Mouse (Mus musculus): ENCODE results near the gene Csf2rb2. TPM values are rescaled to one million over a fixed set of nuclear protein-coding genes. Genes with fewer than 3 reads are reported as not detected.
"Not testable (repeated sequence)": the region's sequence is repeated elsewhere in the genome, so short reads cannot be mapped to it uniquely, and the experiment has no call there.

The Csf2rb2 gene
- polyA plus RNA-seq (2016; fragmentation: Nextera tagmentation; extraction: Ambion mirVana) = 0.10 and 0.31 TPM in 2 replicates

- H3K4me1 ChIP-seq (replicated peaks) = no peaks in the 10 kb centered on the region
- no peaks in the 10 kb centered on the region for H3K27me3 ChIP-seq
- H3K9ac ChIP-seq (replicated peaks) = no peak within 1 kb of the TSS
- H3K4me2 ChIP-seq = no peak within 1 kb of the TSS
- H3K36me3 ChIP-seq = no peaks in the 10 kb centered on the region
- no peak for ATAC-seq (ENCODE audit: insufficient number of reproducible peaks, insufficient read depth, low FRiP score, low TSS enrichment, low read depth)
- no peaks in the 10 kb centered on the region for H3K9me3 ChIP-seq
- no peak within 1 kb of the TSS for H3K4me3 ChIP-seq (replicated peaks)
- WGBS = 79% methylated on average over 10 of the region's 10 CpGs
- H3K27ac ChIP-seq = no peak within 1 kb of the TSS
Observed at GRCm38 (mm10) chr15:78305341-78305933, at the start of gene Csf2rb2. Gene Csf2rb2, minus strand, starts transcription at chr15:78305721.

DNA sequence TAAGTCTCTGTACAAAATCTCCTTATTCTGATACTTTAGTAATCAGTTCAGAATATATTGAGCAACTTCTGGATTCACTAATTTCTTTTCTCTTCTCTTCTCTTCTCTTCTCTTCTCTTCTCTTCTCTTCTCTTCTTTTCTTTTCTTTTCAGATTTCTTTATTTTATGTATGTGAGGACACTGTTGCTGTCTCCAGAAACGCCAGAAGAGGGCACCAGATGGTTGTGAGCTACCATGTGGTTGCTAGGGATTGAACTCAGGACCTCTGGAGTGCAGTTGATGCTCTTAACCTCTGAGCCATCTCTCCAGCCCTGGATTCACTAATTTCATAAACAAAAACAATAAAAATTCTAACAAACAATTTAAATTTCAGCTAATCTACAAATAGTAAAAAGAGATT, 49.4 kb upstream of the Csf2rb2 start:
- WGBS = 0% methylated on average over 1 of the region's 1 CpGs
- Histone ChIP-seq H3K27me3 (no peaks in the 10 kb centered on the region), H3K36me3 (no peaks in the 10 kb centered on the region), H3K4me2 (no peak overlapping the region), H3K4me3 (replicated peaks) (no peak overlapping the region), H3K27ac (no peak overlapping the region), H3K4me1 (replicated peaks) (no peaks in the 10 kb centered on the region), H3K9ac (replicated peaks) (no peak overlapping the region), H3K9me3 (no peaks in the 10 kb centered on the region; the same call in 1 of the 2 replicates)
- ATAC-seq (ENCODE audit: insufficient number of reproducible peaks, insufficient read depth, low FRiP score, low TSS enrichment, low read depth) = no peak

DNA sequence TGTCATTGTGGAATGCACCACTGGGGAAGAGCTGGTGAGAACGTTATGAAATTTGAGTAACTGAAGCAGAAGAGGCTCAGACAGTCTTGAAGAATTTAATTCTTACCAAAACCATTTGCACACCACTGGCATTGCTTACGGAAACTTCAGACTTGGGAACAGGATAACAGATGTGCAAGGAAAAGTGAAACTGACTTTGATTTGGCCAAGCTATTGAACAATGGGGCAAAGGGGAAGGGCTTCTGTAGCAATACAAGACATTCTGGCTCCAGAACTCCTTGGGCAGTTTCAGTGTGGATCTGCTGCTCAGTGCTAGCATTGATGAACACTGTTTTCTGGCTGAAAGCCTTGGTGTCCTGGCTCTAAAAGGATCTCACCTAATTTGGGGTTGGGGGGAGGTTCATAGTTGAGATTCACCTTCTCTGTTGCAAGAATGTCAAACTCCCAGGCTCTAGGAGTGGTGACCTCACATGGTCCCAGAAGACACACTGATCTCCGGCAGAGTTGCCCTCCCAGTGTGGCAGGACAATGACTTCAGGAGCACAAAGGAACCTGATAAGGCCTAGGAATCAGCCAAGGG, 46.2 kb upstream of the Csf2rb2 start:
- no peaks in the 10 kb centered on the region for H3K9me3 ChIP-seq
- WGBS = 69% methylated on average over 3 of the region's 3 CpGs
- H3K4me1 ChIP-seq (replicated peaks) = no peaks in the 10 kb centered on the region
- no peak overlapping the region for H3K9ac ChIP-seq (replicated peaks)
- no peaks in the 10 kb centered on the region for H3K27me3 ChIP-seq
- no peak overlapping the region for H3K4me3 ChIP-seq (replicated peaks)
- H3K36me3 ChIP-seq = no peaks in the 10 kb centered on the region
- no peak overlapping the region for H3K27ac ChIP-seq
- ATAC-seq (ENCODE audit: insufficient number of reproducible peaks, insufficient read depth, low FRiP score, low TSS enrichment, low read depth) = no peak
- H3K4me2 ChIP-seq = no peak overlapping the region

GRCm38 (mm10) chr15:78344567-78344966, 39.0 kb upstream of the Csf2rb2 start:
- no peak overlapping the region for H3K9ac ChIP-seq (replicated peaks)
- WGBS = 93% methylated on average over 3 of the region's 3 CpGs
- no peaks in the 10 kb centered on the region for H3K36me3 ChIP-seq
- no peaks in the 10 kb centered on the region for H3K9me3 ChIP-seq
- no peak overlapping the region for H3K4me3 ChIP-seq (replicated peaks)
- no peak overlapping the region for H3K4me2 ChIP-seq
- no peak overlapping the region for H3K27ac ChIP-seq
- ATAC-seq (ENCODE audit: insufficient number of reproducible peaks, insufficient read depth, low FRiP score, low TSS enrichment, low read depth) = no peak
- H3K27me3 ChIP-seq = no peaks in the 10 kb centered on the region
- H3K4me1 ChIP-seq (replicated peaks) = 0 out of 2 replicates have a peak, but pooled peaks cover 2% of the 10 kb centered on the region

DNA sequence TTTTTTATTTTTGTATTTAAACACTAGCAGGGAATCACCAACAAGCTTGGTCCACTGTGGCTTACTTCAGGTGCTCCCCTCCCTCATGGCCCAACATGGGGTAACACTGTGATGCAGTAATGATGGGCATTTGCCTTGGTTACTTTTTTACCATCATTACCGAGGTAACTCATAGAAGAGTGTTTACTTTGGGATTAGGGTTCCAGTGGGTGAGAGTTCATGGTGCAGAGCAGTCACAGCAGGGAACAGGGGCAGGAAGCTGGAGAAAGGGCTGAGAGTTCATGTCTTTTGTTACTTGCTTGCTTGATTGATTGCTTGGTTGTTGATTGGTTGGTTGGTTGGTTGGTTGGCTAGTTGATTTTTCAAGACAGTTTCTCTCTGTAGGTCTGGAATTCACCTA, 38.2 kb upstream of the Csf2rb2 start:
- H3K9ac ChIP-seq (replicated peaks) = no peak overlapping the region
- H3K4me1 ChIP-seq (replicated peaks) = 0 out of 2 replicates have a peak, but pooled peaks cover 2% of the 10 kb centered on the region
- no peak overlapping the region for H3K27ac ChIP-seq
- no peaks in the 10 kb centered on the region for H3K27me3 ChIP-seq
- H3K36me3 ChIP-seq = no peaks in the 10 kb centered on the region
- H3K4me3 ChIP-seq (replicated peaks) = no peak overlapping the region
- H3K4me2 ChIP-seq = no peak overlapping the region
- no peak for ATAC-seq (ENCODE audit: insufficient number of reproducible peaks, insufficient read depth, low FRiP score, low TSS enrichment, low read depth)
- 12% methylated on average over 1 of the region's 1 CpGs for WGBS
- H3K9me3 ChIP-seq = no peaks in the 10 kb centered on the region

- not testable (repeated sequence) for H3K4me2 ChIP-seq; H3K4me3 ChIP-seq (replicated peaks); H3K27ac ChIP-seq; H3K9me3 ChIP-seq; H3K36me3 ChIP-seq; H3K9ac ChIP-seq (replicated peaks); H3K4me1 ChIP-seq (replicated peaks); H3K27me3 ChIP-seq; ATAC-seq (ENCODE audit: insufficient number of reproducible peaks, insufficient read depth, low FRiP score, low TSS enrichment, low read depth)
- WGBS = 65% methylated on average over 7 of the region's 7 CpGs
Observed at GRCm38 (mm10) chr15:78340919-78341318, 35.4 kb upstream of the Csf2rb2 start.

DNA sequence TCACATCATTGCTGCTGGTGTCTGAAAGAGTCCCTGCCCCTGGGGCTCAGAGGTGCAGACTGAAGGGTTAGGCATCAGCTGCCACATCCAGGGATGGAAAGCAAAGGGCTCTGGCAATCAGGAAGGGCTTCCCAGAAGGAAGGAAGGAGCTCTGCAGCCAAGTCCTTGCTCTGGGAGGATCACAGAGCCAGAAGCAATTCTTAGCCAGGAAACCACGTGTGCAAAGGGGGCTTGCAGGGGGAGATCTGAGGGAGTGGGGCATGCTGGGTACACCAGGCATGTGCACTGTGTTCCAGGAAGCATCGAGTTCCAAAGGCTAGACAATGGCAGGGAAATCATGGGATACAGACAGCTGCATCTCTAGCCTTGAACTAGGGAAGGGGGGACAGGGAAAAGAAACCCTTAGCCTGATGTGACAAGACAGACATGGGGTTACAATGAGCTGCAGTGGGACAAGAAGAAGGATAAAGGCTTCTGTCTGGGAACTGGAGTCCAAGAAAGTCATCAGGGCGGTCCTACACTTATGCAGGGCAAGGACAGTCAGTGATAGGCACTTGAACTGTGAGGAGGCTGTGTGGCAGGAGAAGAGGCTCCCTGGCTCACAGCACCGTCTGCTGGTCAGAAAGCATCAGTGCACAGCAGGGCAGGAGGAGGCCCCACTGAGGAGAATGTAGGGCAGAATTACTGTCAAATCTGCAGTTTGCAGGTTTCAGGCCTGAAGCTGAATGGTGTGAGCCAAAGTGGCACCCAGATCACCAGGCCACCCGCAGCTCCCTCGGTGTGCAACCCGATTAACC, 34.3 kb upstream of the Csf2rb2 start:
- ATAC-seq (ENCODE audit: insufficient number of reproducible peaks, insufficient read depth, low FRiP score, low TSS enrichment, low read depth); H3K4me1 ChIP-seq (replicated peaks); H3K4me3 ChIP-seq (replicated peaks); H3K4me2 ChIP-seq; H3K9ac ChIP-seq (replicated peaks); H3K27me3 ChIP-seq; H3K9me3 ChIP-seq; H3K36me3 ChIP-seq; H3K27ac ChIP-seq: not testable (repeated sequence)
- 34% methylated on average over 7 of the region's 7 CpGs for WGBS

GRCm38 (mm10) chr15:78334380-78334779, 28.9 kb upstream of the Csf2rb2 start:
- Histone ChIP-seq H3K4me3 (replicated peaks) (no peak overlapping the region), H3K9ac (replicated peaks) (no peak overlapping the region), H3K27ac (no peak overlapping the region), H3K9me3 (no peaks in the 10 kb centered on the region), H3K36me3 (no peaks in the 10 kb centered on the region), H3K4me2 (no peak overlapping the region), H3K27me3 (no peaks in the 10 kb centered on the region), H3K4me1 (replicated peaks) (no peaks in the 10 kb centered on the region; the same call in 1 of the 2 replicates)
- 89% methylated on average over 3 of the region's 3 CpGs for WGBS
- no peak for ATAC-seq (ENCODE audit: insufficient number of reproducible peaks, insufficient read depth, low FRiP score, low TSS enrichment, low read depth)

GRCm38 (mm10) chr15:78332981-78333380, 27.5 kb upstream of the Csf2rb2 start:
- no peak overlapping the region for H3K27ac ChIP-seq
- no peak overlapping the region for H3K4me2 ChIP-seq
- no peaks in the 10 kb centered on the region for H3K9me3 ChIP-seq
- H3K4me3 ChIP-seq (replicated peaks) = no peak overlapping the region
- no peak overlapping the region for H3K9ac ChIP-seq (replicated peaks)
- H3K27me3 ChIP-seq = no peaks in the 10 kb centered on the region
- no peaks in the 10 kb centered on the region for H3K36me3 ChIP-seq
- WGBS = 72% methylated on average over 6 of the region's 6 CpGs
- H3K4me1 ChIP-seq (replicated peaks) = no peaks in the 10 kb centered on the region; the same call in 1 of the 2 replicates
- no peak for ATAC-seq (ENCODE audit: insufficient number of reproducible peaks, insufficient read depth, low FRiP score, low TSS enrichment, low read depth)

- Histone ChIP-seq H3K9me3 (no peaks in the 10 kb centered on the region), H3K36me3 (no peaks in the 10 kb centered on the region), H3K27me3 (no peaks in the 10 kb centered on the region), H3K4me3 (replicated peaks) (no peak overlapping the region), H3K27ac (no peak overlapping the region), H3K9ac (replicated peaks) (no peak overlapping the region), H3K4me1 (replicated peaks) (no peaks in the 10 kb centered on the region; the same call in 1 of the 2 replicates), H3K4me2 (no peak overlapping the region)
- 53% methylated on average over 5 of the region's 5 CpGs for WGBS
- ATAC-seq (ENCODE audit: insufficient number of reproducible peaks, insufficient read depth, low FRiP score, low TSS enrichment, low read depth) = no peak
Observed at GRCm38 (mm10) chr15:78331523-78332340, 26.2 kb upstream of the Csf2rb2 start.

DNA sequence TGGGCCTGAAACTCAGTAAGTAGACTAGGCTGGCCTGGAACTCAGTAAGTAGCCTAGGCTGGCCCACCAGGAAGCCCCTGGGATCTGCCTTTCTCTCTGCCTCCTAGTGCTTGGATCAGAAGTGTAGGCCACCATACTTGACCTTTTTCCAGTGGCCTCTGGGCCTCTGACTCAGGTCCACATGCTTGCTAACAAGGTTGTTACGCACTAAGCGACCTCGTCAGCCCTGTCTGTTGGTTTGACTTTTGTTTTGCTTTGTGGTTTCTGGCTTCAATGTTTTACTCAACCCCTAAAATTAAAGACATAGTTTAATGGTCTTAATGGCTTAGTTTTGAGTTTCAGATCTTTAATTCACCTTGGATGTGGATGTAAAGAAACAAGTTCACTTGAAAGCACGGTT, 25.2 kb upstream of the Csf2rb2 start:
- H3K4me2 ChIP-seq = no peak overlapping the region
- H3K9me3 ChIP-seq = no peaks in the 10 kb centered on the region
- no peaks in the 10 kb centered on the region; the same call in 1 of the 2 replicates for H3K4me1 ChIP-seq (replicated peaks)
- no peaks in the 10 kb centered on the region for H3K36me3 ChIP-seq
- H3K9ac ChIP-seq (replicated peaks) = no peak overlapping the region
- H3K4me3 ChIP-seq (replicated peaks) = no peak overlapping the region
- no peaks in the 10 kb centered on the region for H3K27me3 ChIP-seq
- ATAC-seq (ENCODE audit: insufficient number of reproducible peaks, insufficient read depth, low FRiP score, low TSS enrichment, low read depth) = no peak
- 72% methylated on average over 4 of the region's 4 CpGs for WGBS
- H3K27ac ChIP-seq = no peak overlapping the region

Data from limb, embryonic 12.5 days (tissue).